Mouse (Mus musculus): Measurements from ENCODE around the gene Sult1d1.

- TF ChIP-seq CTCF (IDR thresholded peaks at IDR 0.05; ENCODE audit: low read depth, low read length): no peak
- TF ChIP-seq POLR2A (IDR thresholded peaks at IDR 0.05; ENCODE audit: extremely low read depth, insufficient read depth, low read length): 0 out of 2 replicates have a peak, but pooled peaks have one; percentile 27
These were observed 32.7 kb downstream of the Sult1d1 start for GRCm38 (mm10) chr5:87535994-87536644.
